Mouse (Mus musculus) layer of hippocampus, adult 8-10 months (tissue): ENCODE data around the gene Slc25a21. TPM values are rescaled to one million over a fixed set of nuclear protein-coding genes. Genes with fewer than 3 reads are reported as not detected.

Source experiments
- DNase-seq, 2 experiments: peaks; one replicate each; pipeline ENCODE4 v3.0.0; 2022; ENCODE audit warnings: low spot score in 2 of 2
- total RNA-seq, 4 experiments: library from RNA; stranded (reverse); gene quantifications; 2 replicates each; pipeline ENCODE4 v1.2.4; 2022

Gene Slc25a21
- total RNA-seq, 4 experiments from 2014 or later, result 0.27 to 1.1 (median 0.42) TPM

GRCm38 (mm10) chr12:57019737-57020136 is 177.5 kb downstream of the Slc25a21 start:
- no peak for DNase-seq

- no peak for DNase-seq
These were observed 180.4 kb downstream of the Slc25a21 start for GRCm38 (mm10) chr12:57016845-57017244.

DNA sequence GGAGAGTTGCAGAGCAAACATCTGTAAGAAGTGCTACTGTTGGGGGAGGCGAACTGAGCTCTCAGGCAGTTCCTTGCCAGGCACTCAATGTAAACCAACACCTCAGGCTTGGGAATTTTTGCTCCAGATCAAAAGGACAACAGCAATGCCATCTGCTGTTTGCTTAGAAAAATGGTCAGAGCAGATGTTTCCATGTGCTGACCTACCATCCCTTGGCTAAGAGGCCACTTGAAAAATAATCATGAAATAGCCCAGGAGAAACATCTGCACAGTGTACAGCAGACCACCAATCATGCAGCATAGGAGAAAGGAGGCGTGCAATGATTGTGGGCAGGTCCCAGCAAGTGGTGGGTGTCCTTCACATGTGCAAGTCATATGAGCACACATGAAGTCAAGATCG is 180.9 kb downstream of the Slc25a21 start:
- DNase-seq, result no peak

- no peak for DNase-seq
These were observed 188.3 kb downstream of the Slc25a21 start for GRCm38 (mm10) chr12:57009010-57009409.

DNA sequence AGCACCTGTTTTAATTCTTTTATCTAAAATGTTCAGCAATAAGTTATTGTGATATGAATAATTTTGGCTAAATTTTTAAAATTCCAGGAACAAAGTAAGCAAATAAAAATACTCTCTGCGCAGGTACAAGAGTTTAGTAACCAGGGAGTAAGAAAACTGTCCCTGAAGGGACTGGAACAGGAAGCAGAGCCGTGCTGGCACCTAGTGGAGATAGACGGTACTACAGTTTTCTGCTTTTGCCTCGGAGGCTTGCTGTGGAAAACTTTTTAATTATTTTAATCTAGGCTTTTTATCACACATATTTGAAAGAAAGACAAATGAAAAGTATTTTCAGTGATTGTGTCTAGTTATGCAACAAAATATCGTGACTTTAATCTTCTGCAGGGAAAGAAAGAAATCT is 211.2 kb downstream of the Slc25a21 start:
- DNase-seq, result peak in 1 of 2 experiments; percentile 57

- DNase-seq, result no peak
These were observed 215.1 kb downstream of the Slc25a21 start for GRCm38 (mm10) chr12:56982066-56982626.

DNA sequence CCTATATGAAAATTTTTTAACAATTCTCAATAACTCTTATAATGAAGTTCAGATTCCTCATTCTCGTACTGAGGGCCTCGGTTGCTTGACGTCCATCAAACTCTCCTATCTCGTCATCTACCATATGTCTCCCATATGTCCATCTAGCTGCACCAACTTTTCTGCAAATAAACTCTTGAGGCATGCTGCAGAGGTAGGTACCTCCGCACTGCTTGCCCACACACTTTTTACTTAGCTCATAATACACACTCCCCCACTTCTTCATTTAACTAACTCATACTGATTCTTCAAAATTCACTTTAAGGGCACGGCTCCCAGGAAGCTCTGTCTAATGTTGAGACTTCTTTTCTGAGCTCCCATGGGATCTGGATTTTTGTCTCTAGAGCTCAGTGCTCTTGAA is 222.0 kb downstream of the Slc25a21 start:
- DNase-seq, result no peak

DNA sequence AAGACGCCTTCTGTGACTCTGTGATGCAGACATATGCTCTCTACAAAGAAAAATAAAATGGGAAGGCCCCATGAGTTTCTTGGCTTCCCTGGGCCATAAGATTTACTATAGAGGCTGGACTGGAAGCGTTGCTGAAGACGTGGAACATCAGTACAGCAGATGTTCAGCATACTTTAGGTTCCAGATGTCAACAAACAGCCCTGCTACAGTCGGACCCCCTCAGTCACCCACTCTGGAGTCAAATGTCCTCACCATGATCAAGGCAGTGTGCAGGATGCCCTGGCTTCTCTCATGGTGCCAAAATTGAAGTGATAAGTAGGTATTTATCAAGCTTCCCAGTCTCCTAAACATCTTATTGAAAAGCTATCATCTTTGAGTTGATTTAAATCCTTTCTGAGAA is 234.0 kb downstream of the Slc25a21 start:
- no peak for DNase-seq

GRCm38 (mm10) chr12:56959230-56960051 is 237.8 kb downstream of the Slc25a21 start:
- DNase-seq, result no peak

- DNase-seq, result no peak
These were observed 239.0 kb downstream of the Slc25a21 start for GRCm38 (mm10) chr12:56958244-56958643.

DNA sequence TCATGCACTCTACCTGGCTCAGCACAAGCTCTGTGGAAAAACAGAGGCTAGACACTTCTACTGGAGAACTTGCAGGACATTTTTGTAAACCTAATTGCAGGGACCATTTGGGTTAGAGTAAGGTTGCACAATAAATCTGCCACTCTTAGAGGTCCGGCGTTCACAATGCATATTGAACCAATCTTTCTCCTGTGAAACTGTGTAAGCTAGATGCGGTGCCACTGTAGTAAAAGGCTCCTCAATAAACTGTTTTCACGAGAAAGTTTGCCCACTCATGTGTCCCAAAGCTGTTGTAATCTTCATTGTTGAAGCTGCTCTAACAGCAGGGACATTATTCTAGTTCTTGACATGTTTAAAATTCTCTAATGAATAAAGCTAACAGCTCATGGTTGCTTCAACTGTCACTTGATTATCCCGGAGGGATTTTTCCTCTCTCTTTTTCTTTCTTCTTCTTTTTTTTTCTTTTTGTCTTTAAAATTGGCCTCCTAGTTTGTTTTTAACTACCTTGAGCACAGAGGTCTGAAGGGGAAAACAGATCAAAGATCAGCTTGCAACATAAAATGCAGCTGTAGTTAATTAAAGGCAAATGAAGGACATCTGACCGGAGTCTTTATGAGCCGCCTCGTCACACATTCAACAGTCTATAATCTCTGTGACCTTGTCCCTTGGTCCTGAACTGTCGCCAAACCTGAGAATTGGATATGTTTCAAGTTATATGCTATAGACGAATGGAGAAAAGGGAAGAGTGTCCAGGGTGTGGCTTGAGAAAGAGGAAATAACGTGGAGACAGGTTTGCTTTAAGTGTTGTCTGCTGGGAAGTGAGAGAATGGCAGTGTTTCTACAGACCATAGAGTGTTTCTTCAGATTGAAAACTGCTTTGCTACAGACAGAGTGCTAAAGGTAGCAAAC is 245.3 kb downstream of the Slc25a21 start:
- DNase-seq, result no peak

DNA sequence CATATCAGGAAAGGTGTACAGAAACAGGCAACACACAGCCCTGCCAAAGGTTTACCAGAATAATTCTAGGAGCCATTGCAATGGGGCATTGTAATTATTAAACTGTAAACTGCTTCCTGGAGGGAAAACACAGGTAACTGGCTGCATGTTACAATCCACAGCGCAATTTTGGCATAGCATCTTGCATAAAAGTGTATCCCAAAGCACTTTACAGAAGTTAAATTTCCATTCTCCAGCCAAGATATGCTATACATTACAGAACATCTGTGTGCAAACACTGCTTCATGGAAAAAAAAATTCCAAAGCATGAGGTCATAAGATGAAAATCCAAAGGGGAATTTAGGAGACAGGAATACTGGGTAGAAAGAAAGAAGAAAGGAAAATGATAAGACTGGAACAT is 253.0 kb downstream of the Slc25a21 start:
- no peak for DNase-seq

- DNase-seq, result no peak
These were observed 256.4 kb downstream of the Slc25a21 start for GRCm38 (mm10) chr12:56940861-56941260.

DNA sequence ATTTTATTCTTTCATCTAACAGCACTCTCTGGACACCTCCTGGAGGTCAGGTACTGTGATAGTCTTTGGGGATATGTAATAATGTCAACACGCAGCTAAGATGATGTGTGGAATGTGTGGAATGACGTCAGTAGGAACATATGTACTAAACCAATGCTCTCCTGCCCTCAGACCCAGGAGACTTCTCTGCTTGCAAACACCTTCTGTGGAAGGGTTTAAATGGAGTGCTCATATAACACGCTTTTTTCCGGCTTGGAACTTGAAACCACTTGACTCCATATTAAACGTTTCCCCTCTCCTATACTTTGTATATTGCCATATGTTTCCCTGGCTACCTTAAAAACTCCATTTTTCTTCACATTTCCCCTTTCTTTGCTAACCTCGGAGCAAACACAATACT is 279.1 kb downstream of the Slc25a21 start:
- no peak for DNase-seq

GRCm38 (mm10) chr12:56906476-56906875 is 290.8 kb downstream of the Slc25a21 start:
- no peak for DNase-seq

GRCm38 (mm10) chr12:56905652-56906305 is 291.5 kb downstream of the Slc25a21 start:
- no peak for DNase-seq

- no peak for DNase-seq
These were observed 292.1 kb downstream of the Slc25a21 start for GRCm38 (mm10) chr12:56905222-56905621.

- no peak for DNase-seq
These were observed 294.4 kb downstream of the Slc25a21 start for GRCm38 (mm10) chr12:56902774-56903456.

DNA sequence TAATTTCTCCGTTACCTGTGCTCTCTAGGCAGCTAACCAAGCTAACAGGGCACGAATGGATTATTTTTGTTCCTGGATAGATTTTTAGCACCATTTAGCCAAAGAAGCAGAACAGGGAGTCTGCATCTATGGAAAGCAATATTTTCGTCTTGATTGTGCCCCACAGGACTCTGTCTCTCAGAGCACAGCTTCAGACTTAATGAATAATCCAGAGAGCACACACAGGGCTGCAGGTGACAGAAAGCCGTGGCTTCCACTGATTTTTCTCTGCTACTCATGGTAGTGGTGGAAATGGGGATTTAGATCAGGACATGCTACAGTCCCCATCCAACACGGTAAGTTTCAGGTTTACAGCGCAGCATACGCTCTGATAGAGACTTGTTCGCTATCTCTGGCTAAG is 299.3 kb downstream of the Slc25a21 start:
- no peak for DNase-seq

DNA sequence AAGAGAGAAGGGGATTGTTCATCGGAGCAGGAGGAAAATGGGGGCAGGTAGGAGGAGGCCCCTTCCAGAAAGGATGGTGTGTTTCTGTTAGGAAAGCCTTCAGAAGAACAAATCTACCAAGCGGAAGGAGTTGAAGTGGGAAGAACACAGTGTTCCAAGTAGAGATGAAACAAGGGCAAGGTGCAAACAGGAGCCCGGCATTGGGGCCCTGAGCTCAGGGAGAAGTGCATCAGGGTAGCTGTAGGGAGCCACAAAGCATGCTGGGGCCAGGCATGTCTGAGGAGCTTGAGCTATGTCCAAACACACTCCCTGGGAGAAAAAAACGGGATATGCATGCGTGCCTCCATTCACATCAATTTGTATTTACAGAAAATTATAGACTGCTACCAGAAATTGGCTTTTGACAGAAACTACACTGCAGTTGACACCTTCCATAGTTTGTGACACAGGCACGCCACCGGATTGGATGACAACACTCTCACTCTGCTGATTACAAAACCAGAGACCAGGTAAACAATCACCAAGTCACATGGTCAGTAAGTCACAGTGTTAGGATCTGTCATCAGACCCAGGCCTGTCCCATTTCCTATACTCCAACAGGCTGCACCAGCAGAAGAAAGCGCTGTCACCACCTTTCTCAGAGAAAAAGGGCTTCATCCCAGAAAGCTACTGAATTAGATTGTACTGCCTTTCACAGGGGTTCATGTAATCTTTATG is 299.9 kb downstream of the Slc25a21 start:
- no peak for DNase-seq
